Mouse (Mus musculus) mesoderm, embryonic 11.5 days (tissue): Measurements from ENCODE around the gene Dguok.
A peak's percentile ranks its signal among the peaks of the same experiment; 100 is the strongest.

Source experiments
- DNase-seq: peaks from one replicate; pipeline ENCODE4 v3.0.0-alpha.2; 2012; ENCODE audit warnings: low read depth, low spot score

Gene Dguok

GRCm38 (mm10) chr6:83456131-83456983 lies 50.4 kb downstream of the Dguok start:
- peak; percentile 77 for DNase-seq

GRCm38 (mm10) chr6:83455328-83456130 lies 51.2 kb downstream of the Dguok start:
- DNase-seq, result peak; percentile 50

GRCm38 (mm10) chr6:83453706-83454105 lies 53.1 kb downstream of the Dguok start:
- DNase-seq, result peak; percentile 26

- DNase-seq, result no peak
These were observed 56.1 kb downstream of the Dguok start for GRCm38 (mm10) chr6:83450451-83451303.

GRCm38 (mm10) chr6:83449440-83449839 lies 57.3 kb downstream of the Dguok start:
- DNase-seq, result no peak

GRCm38 (mm10) chr6:83448911-83449310 lies 57.9 kb downstream of the Dguok start:
- DNase-seq, result no peak

GRCm38 (mm10) chr6:83447031-83447430 lies 59.7 kb downstream of the Dguok start:
- DNase-seq, result no peak

GRCm38 (mm10) chr6:83445796-83446195 lies 61.0 kb downstream of the Dguok start:
- DNase-seq, result no peak

GRCm38 (mm10) chr6:83443441-83444340 lies 63.1 kb downstream of the Dguok start:
- DNase-seq, result peak; percentile 62

- DNase-seq, result no peak
These were observed 64.1 kb downstream of the Dguok start for GRCm38 (mm10) chr6:83442639-83443038.

GRCm38 (mm10) chr6:83441259-83442061 lies 65.3 kb downstream of the Dguok start:
- peak; percentile 81 for DNase-seq

GRCm38 (mm10) chr6:83440510-83441258 lies 66.1 kb downstream of the Dguok start:
- peak; percentile 74 for DNase-seq

GRCm38 (mm10) chr6:83440197-83440509 lies 66.6 kb downstream of the Dguok start:
- no peak for DNase-seq

- DNase-seq, result no peak
These were observed 67.0 kb downstream of the Dguok start for GRCm38 (mm10) chr6:83439781-83440180.

- DNase-seq, result no peak
These were observed 67.5 kb downstream of the Dguok start for GRCm38 (mm10) chr6:83439119-83439767.

GRCm38 (mm10) chr6:83438584-83438983 lies 68.2 kb downstream of the Dguok start:
- no peak for DNase-seq

GRCm38 (mm10) chr6:83437802-83438201 lies 69.0 kb downstream of the Dguok start:
- DNase-seq, result no peak

- DNase-seq, result no peak
These were observed 69.5 kb downstream of the Dguok start for GRCm38 (mm10) chr6:83437225-83437624.

GRCm38 (mm10) chr6:83436547-83436946 lies 70.2 kb downstream of the Dguok start:
- DNase-seq, result no peak
